Mouse (Mus musculus): ENCODE measurements around the gene Gm10722. TPM values are rescaled to one million over a fixed set of nuclear protein-coding genes. Genes with fewer than 3 reads are reported as not detected.
"Not testable (repeated sequence)": the region's sequence is repeated elsewhere in the genome, so short reads cannot be mapped to it uniquely, and the experiment has no call there.

Gm10722 gene
- polyA plus RNA-seq, 1 experiment: not detected

GRCm38 (mm10) chr9:3019835-3020727 lies 19.4 kb downstream of the Gm10722 start:
- not testable (repeated sequence) for H3K27ac ChIP-seq (ENCODE audit: insufficient read depth, low read depth, low read length); H3K4me3 ChIP-seq (ENCODE audit: insufficient read depth, low read depth, low read length); H3K4me1 ChIP-seq (ENCODE audit: control insufficient read depth, insufficient read depth, low read length)
- WGBS: 79% methylated on average over 16 of the region's 19 CpGs

- H3K4me1 ChIP-seq (ENCODE audit: control insufficient read depth, insufficient read depth, low read length); H3K27ac ChIP-seq (ENCODE audit: insufficient read depth, low read depth, low read length); H3K4me3 ChIP-seq (ENCODE audit: insufficient read depth, low read depth, low read length): not testable (repeated sequence)
- 79% methylated on average over 11 of the region's 13 CpGs for WGBS
These were observed 21.7 kb downstream of the Gm10722 start for GRCm38 (mm10) chr9:3022316-3023008.

- not testable (repeated sequence) for H3K4me3 ChIP-seq (ENCODE audit: insufficient read depth, low read depth, low read length); H3K4me1 ChIP-seq (ENCODE audit: control insufficient read depth, insufficient read depth, low read length); H3K27ac ChIP-seq (ENCODE audit: insufficient read depth, low read depth, low read length)
- WGBS: 77% methylated on average over 12 of the region's 13 CpGs
These were observed 22.7 kb downstream of the Gm10722 start, which contains the start of gene Gm10718 for GRCm38 (mm10) chr9:3023312-3023984. Gm10718 (plus strand) TSS chr9:3023547.

- 76% methylated on average over 16 of the region's 16 CpGs for WGBS
- not testable (repeated sequence) for H3K4me1 ChIP-seq (ENCODE audit: control insufficient read depth, insufficient read depth, low read length); H3K27ac ChIP-seq (ENCODE audit: insufficient read depth, low read depth, low read length); H3K4me3 ChIP-seq (ENCODE audit: insufficient read depth, low read depth, low read length)
These were observed 23.4 kb downstream of the Gm10722 start for GRCm38 (mm10) chr9:3023985-3024648.

GRCm38 (mm10) chr9:3024912-3025467 lies 24.3 kb downstream of the Gm10722 start, which contains the start of gene Gm10717:
Gm10717 (plus strand) TSS chr9:3025417.
- not testable (repeated sequence) for H3K27ac ChIP-seq (ENCODE audit: insufficient read depth, low read depth, low read length); H3K4me3 ChIP-seq (ENCODE audit: insufficient read depth, low read depth, low read length); H3K4me1 ChIP-seq (ENCODE audit: control insufficient read depth, insufficient read depth, low read length)
- WGBS: 73% methylated on average over 12 of the region's 12 CpGs

- WGBS: 70% methylated on average over 5 of the region's 6 CpGs
- H3K4me1 ChIP-seq (ENCODE audit: control insufficient read depth, insufficient read depth, low read length); H3K27ac ChIP-seq (ENCODE audit: insufficient read depth, low read depth, low read length); H3K4me3 ChIP-seq (ENCODE audit: insufficient read depth, low read depth, low read length): not testable (repeated sequence)
These were observed 24.9 kb downstream of the Gm10722 start for GRCm38 (mm10) chr9:3025653-3026052.

- not testable (repeated sequence) for H3K27ac ChIP-seq (ENCODE audit: insufficient read depth, low read depth, low read length); H3K4me3 ChIP-seq (ENCODE audit: insufficient read depth, low read depth, low read length); H3K4me1 ChIP-seq (ENCODE audit: control insufficient read depth, insufficient read depth, low read length)
- 78% methylated on average over 5 of the region's 5 CpGs for WGBS
These were observed 25.4 kb downstream of the Gm10722 start for GRCm38 (mm10) chr9:3026136-3026535.

- 68% methylated on average over 9 of the region's 9 CpGs for WGBS
- not testable (repeated sequence) for H3K27ac ChIP-seq (ENCODE audit: insufficient read depth, low read depth, low read length); H3K4me1 ChIP-seq (ENCODE audit: control insufficient read depth, insufficient read depth, low read length); H3K4me3 ChIP-seq (ENCODE audit: insufficient read depth, low read depth, low read length)
These were observed 26.0 kb downstream of the Gm10722 start for GRCm38 (mm10) chr9:3026741-3027140.

- WGBS: 74% methylated on average over 9 of the region's 9 CpGs
These were observed 26.5 kb downstream of the Gm10722 start for GRCm38 (mm10) chr9:3027200-3027599.

GRCm38 (mm10) chr9:3029276-3030000 lies 28.7 kb downstream of the Gm10722 start:
- 68% methylated on average over 14 of the region's 16 CpGs for WGBS
- not testable (repeated sequence) for H3K27ac ChIP-seq (ENCODE audit: insufficient read depth, low read depth, low read length); H3K4me3 ChIP-seq (ENCODE audit: insufficient read depth, low read depth, low read length); H3K4me1 ChIP-seq (ENCODE audit: control insufficient read depth, insufficient read depth, low read length)

More at GRCm38 (mm10) chr9:3027200-3027599, 26.5 kb downstream of the Gm10722 start:
- not testable (repeated sequence) for H3K4me1 ChIP-seq (ENCODE audit: control insufficient read depth, insufficient read depth, low read length); H3K27ac ChIP-seq (ENCODE audit: insufficient read depth, low read depth, low read length); H3K4me3 ChIP-seq (ENCODE audit: insufficient read depth, low read depth, low read length)

GRCm38 (mm10) chr9:3030677-3031318 lies 30.1 kb downstream of the Gm10722 start:
- 66% methylated on average over 2 of the region's 10 CpGs for WGBS
- not testable (repeated sequence) for H3K4me1 ChIP-seq (ENCODE audit: control insufficient read depth, insufficient read depth, low read length); H3K4me3 ChIP-seq (ENCODE audit: insufficient read depth, low read depth, low read length); H3K27ac ChIP-seq (ENCODE audit: insufficient read depth, low read depth, low read length)

- not testable (repeated sequence) for H3K4me1 ChIP-seq (ENCODE audit: control insufficient read depth, insufficient read depth, low read length); H3K27ac ChIP-seq (ENCODE audit: insufficient read depth, low read depth, low read length); H3K4me3 ChIP-seq (ENCODE audit: insufficient read depth, low read depth, low read length)
- WGBS: 60% methylated on average over 1 of the region's 8 CpGs
These were observed 33.6 kb downstream of the Gm10722 start, which contains the start of gene Gm17535 for GRCm38 (mm10) chr9:3034299-3034698. Gm17535 (plus strand) TSS chr9:3034599.
